Mouse (Mus musculus): ENCODE measurements around the gene Klk1b1. TPM values are rescaled to one million over a fixed set of nuclear protein-coding genes. Genes with fewer than 3 reads are reported as not detected.
"Not testable (repeated sequence)": the region's sequence is repeated elsewhere in the genome, so short reads cannot be mapped to it uniquely, and the experiment has no call there.

Gene Klk1b1
- not detected in 2 replicates for total RNA-seq (2014; fragmentation: Nextera tagmentation)
- not detected in 2 replicates for total RNA-seq (2017)

- no peak for ATAC-seq (replicated peaks; ENCODE audit: poor library complexity, severe bottlenecking)
Observed at GRCm38 (mm10) chr7:43966451-43966850, at the start of gene Klk1b1. Gene Klk1b1, plus strand, starts transcription at chr7:43966751.

- ATAC-seq (replicated peaks; ENCODE audit: poor library complexity, severe bottlenecking) = no peak
Observed at GRCm38 (mm10) chr7:43918426-43918825, 48.1 kb upstream of the Klk1b1 start.

GRCm38 (mm10) chr7:43918871-43919270, 47.7 kb upstream of the Klk1b1 start:
- ATAC-seq (replicated peaks; ENCODE audit: poor library complexity, severe bottlenecking) = no peak

GRCm38 (mm10) chr7:43919559-43920451, 46.7 kb upstream of the Klk1b1 start:
- ATAC-seq (replicated peaks; ENCODE audit: poor library complexity, severe bottlenecking) = peak; percentile 63

GRCm38 (mm10) chr7:43920582-43920981, 46.0 kb upstream of the Klk1b1 start:
- ATAC-seq (replicated peaks; ENCODE audit: poor library complexity, severe bottlenecking) = peak; percentile 60

- peak; percentile 65 for ATAC-seq (replicated peaks; ENCODE audit: poor library complexity, severe bottlenecking)
Observed at GRCm38 (mm10) chr7:43921087-43921486, 45.5 kb upstream of the Klk1b1 start.

- no peak for ATAC-seq (replicated peaks; ENCODE audit: poor library complexity, severe bottlenecking)
Observed at GRCm38 (mm10) chr7:43921941-43922340, 44.6 kb upstream of the Klk1b1 start.

- ATAC-seq (replicated peaks; ENCODE audit: poor library complexity, severe bottlenecking) = peak; percentile 47
Observed at GRCm38 (mm10) chr7:43925985-43926384, 40.6 kb upstream of the Klk1b1 start.

- peak; percentile 40 for ATAC-seq (replicated peaks; ENCODE audit: poor library complexity, severe bottlenecking)
Observed at GRCm38 (mm10) chr7:43928521-43928920, 38.0 kb upstream of the Klk1b1 start.

GRCm38 (mm10) chr7:43932337-43932736, 34.2 kb upstream of the Klk1b1 start:
- no peak for ATAC-seq (replicated peaks; ENCODE audit: poor library complexity, severe bottlenecking)

- ATAC-seq (replicated peaks; ENCODE audit: poor library complexity, severe bottlenecking) = no peak
Observed at GRCm38 (mm10) chr7:43933440-43933839, 33.1 kb upstream of the Klk1b1 start, which contains the start of gene Klk15. Gene Klk15, plus strand, starts transcription at chr7:43933740.

- no peak for ATAC-seq (replicated peaks; ENCODE audit: poor library complexity, severe bottlenecking)
Observed at GRCm38 (mm10) chr7:43934747-43935146, 31.8 kb upstream of the Klk1b1 start.

GRCm38 (mm10) chr7:43936551-43936950, 30.0 kb upstream of the Klk1b1 start:
- no peak for ATAC-seq (replicated peaks; ENCODE audit: poor library complexity, severe bottlenecking)

- not testable (repeated sequence) for ATAC-seq (replicated peaks; ENCODE audit: poor library complexity, severe bottlenecking)
Observed at GRCm38 (mm10) chr7:43942293-43942692, 24.3 kb upstream of the Klk1b1 start.

- peak; percentile 9; the same call in 1 of the 2 replicates for ATAC-seq (replicated peaks; ENCODE audit: poor library complexity, severe bottlenecking)
Observed at GRCm38 (mm10) chr7:43944727-43945264, 21.8 kb upstream of the Klk1b1 start.

- no peak for ATAC-seq (replicated peaks; ENCODE audit: poor library complexity, severe bottlenecking)
Observed at GRCm38 (mm10) chr7:43950364-43950763, 16.2 kb upstream of the Klk1b1 start, which contains the start of gene Klk1b8. Gene Klk1b8, plus strand, starts transcription at chr7:43950664.

- no peak for ATAC-seq (replicated peaks; ENCODE audit: poor library complexity, severe bottlenecking)
Observed at GRCm38 (mm10) chr7:43952703-43953102, 13.8 kb upstream of the Klk1b1 start.

GRCm38 (mm10) chr7:43967058-43967457, 507 bp downstream of the Klk1b1 start:
- peak; percentile 56 for ATAC-seq (replicated peaks; ENCODE audit: poor library complexity, severe bottlenecking)

GRCm38 (mm10) chr7:43967612-43968011, 1.1 kb downstream of the Klk1b1 start:
- ATAC-seq (replicated peaks; ENCODE audit: poor library complexity, severe bottlenecking) = peak; percentile 62

GRCm38 (mm10) chr7:43975761-43976160, 9.2 kb downstream of the Klk1b1 start, which contains the start of gene Klk1b9:
Gene Klk1b9, plus strand, starts transcription at chr7:43976061.
- not testable (repeated sequence) for ATAC-seq (replicated peaks; ENCODE audit: poor library complexity, severe bottlenecking)

- peak; percentile 56 for ATAC-seq (replicated peaks; ENCODE audit: poor library complexity, severe bottlenecking)
Observed at GRCm38 (mm10) chr7:43985657-43986056, 19.1 kb downstream of the Klk1b1 start.
